Mouse (Mus musculus) frontal cortex, postnatal 14 days (tissue): ENCODE measurements at regions not wholly inside any gene's neighbourhood (a gene's known extent, or its start where the extent isn't known, plus 50 kb on each side); places are given as distances from the start of the nearest gene placed in this dataset.

Source experiments
- DNase-seq, 2 experiments: peaks; one replicate each; pipeline ENCODE4 v3.0.0; 2022; ENCODE audit warnings: low spot score in 2 of 2

DNA sequence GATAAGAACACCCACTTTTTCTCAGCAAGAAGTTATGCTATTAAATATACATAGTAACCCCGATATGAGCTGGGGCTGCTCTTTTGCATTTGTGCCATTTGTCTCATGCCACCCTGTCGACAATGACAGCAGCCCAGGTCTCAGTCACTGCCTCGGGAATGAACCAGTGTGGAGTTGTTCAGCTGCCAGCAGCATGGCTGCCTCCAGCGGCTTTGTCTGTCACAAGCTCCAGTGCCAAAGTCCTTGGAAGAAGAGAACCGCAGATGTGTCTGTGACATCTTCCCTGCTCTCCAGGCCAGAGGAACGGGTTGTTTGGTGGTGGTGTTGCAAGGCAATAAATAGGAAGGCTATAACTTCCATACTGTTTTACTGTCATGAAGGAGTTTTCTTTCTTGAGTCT lies 130.7 kb downstream of the Cep170 start:
- DNase-seq, result no peak

DNA sequence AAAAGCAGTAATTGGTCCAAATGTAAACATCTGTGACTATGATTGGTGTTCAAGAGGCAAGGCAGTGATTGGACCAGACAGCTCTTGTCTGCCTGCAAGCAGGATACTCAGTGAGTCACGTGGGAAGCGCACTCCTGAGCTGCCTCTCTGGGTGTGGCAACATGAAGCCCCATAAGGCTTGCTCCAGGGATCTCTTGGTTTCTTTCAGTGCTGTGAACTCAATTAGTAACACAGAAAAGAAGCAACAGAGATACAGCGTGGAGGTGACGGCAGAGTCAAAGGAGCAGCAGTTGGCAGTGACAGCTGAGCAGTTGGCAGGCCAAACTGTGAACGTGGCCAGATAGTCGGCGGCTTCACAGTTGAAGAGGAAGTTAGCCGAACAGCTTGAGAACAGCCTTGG lies 131.9 kb downstream of the Cep170 start:
- DNase-seq, result no peak

- no peak for DNase-seq
Measured at GRCm38 (mm10) chr1:176675184-176675583, 138.7 kb downstream of the Cep170 start.

- DNase-seq, result no peak
Measured at GRCm38 (mm10) chr1:176671081-176671480, 142.8 kb downstream of the Cep170 start.

- DNase-seq, result no peak
Measured at GRCm38 (mm10) chr1:176667552-176668306, 146.1 kb downstream of the Cep170 start.

GRCm38 (mm10) chr1:176660286-176660685 lies 153.6 kb downstream of the Cep170 start:
- DNase-seq, result no peak

DNA sequence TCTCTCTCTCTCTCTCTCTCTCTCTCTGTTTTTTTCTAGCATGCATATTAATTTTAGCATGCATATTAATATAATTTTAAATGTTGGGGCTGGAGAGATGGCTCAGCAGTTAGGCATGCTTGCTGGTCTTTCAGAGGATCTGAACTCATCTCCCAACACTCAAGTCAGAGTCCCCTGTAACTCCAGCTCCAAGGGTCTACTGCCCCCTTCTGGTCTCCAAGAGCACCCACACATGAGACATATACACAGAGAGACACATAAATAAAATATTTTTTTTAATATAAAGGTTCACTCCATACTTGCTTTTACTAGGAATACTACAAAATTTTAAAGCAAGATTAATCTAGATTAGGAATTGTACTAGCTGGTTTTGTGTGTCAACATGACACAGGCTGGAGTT lies 155.2 kb downstream of the Cep170 start:
- no peak for DNase-seq

GRCm38 (mm10) chr1:176655487-176656333 lies 158.2 kb downstream of the Cep170 start:
- no peak for DNase-seq

GRCm38 (mm10) chr1:176644248-176644647 lies 169.6 kb downstream of the Cep170 start:
- no peak for DNase-seq

DNA sequence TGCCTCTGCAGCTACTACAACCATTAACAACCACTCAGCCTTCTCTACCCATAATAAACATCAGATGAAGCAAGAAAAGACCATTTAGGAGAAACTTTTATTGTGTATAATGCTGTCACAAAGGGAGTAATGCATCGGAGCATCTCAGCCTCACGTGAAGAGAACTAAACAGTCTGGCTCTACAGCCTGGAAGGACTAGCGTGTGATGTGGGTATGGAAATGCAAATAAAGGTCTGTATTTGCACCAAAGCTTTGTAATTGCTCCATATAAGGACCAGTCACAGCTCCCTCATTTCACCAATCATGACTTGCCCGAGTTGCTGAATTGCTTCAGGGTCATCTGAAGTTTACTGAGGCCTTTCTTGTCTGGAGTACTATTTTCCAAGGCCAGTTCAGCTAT lies 190.7 kb downstream of the Cep170 start:
- no peak for DNase-seq

- DNase-seq, result no peak
Measured at GRCm38 (mm10) chr1:176622213-176622612, 191.7 kb downstream of the Cep170 start.

DNA sequence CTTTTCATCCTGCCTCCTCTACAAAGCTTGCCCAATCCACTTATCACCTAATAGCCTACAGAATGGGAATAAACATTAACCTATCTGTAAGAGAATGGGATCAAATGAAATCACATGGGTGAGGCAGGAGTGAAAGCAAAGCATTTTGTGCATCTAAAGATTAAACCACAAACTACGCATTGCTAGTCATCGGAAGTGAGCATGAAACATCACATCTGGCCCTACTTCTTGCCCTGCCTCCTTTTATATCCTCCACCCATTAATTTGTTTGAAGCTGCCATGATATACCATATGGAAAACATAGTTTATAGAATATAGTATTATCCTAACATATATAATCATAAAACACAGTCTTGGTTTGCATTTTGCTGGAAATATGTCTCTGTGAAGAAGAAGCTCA lies 192.6 kb downstream of the Cep170 start:
- no peak for DNase-seq

DNA sequence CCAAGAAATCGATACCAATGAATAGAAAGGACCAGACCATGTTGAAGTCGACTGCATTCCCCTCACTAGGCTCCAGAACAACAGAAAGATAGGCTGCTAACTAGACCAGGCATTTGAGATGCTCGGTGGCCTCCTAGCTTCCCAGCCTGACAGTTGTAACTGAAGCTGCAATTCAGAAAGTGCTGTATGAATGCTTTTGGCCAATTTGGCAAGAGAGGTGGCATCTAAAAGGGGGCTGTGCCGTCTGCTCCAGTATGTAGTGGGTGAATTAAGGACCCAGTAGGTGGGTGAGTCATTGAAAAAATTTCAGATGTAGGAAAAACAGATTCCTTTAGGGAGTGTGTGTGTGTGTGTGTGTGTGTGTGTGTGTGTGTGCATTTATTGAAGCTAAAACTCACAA lies 195.0 kb downstream of the Cep170 start:
- peak; percentile 5 to 41 for DNase-seq

GRCm38 (mm10) chr1:176615673-176616072 lies 198.2 kb downstream of the Cep170 start:
- DNase-seq, result no peak

- no peak for DNase-seq
Measured at GRCm38 (mm10) chr1:176594312-176594711, 219.6 kb downstream of the Cep170 start.

DNA sequence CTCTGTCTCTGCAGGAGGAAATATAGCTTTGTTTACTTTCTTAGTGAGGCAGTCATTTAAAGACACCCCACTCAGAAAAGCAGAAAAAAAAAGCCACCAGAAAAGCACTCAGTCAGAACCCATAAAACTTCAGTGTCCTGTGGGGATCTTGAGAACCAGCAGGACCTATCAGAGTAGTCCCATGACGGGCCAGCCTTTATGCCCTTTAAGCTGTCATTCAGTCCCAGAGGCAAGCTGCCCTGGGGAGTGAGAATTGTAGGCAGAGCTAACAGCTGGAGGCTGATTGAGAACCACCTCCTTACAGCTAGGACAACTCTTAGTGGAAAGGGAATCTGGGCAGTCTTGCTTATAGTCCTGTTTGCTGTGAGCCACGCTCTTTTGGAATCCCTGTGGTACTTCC lies 225.7 kb downstream of the Cep170 start:
- DNase-seq, result no peak

GRCm38 (mm10) chr1:176573703-176574102 lies 240.2 kb downstream of the Cep170 start:
- no peak for DNase-seq

DNA sequence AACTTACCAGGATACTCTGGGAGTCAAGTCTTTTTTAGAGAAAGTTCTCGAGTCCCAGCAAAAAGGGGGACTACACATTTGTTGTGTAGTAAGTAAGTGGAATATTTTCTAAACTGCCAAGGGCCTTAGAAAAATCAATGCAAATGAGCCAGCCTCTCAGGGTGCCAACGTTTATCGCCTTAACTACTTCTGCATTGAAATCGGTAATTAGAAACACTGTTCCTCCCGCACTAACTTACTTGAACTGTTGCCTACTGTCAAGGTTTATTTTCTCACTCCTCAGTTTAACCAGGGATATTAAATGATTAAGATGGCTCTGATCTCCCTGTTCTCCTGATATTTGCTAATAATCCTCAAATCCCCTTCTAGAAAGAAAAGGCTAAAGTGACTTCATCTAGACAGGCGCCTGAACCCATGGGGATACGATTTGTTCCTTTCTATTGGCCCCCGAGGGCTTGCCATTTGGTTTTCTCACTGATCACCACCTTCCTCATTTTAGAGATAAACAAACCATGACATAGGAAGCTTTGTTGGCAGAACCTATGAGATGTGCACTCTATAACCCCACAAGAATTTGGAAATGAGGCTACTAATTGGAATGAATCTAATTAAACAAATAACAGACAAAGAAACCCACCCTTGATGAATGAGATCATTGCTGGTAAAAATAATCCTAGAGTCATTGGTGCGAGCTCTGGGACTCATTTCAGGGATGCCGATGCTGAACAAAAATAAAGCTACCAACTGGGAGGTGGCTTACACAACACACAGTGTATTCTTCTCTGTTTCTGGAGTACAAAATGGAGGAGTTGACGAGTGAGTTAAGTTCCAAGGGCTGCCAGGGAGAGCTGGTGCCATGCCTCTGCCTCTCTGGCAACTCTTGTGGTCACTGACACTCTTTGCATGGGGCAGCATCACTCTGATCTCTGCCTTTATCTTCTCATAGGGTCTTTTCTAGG lies 255.1 kb downstream of the Cep170 start:
- no peak for DNase-seq

GRCm38 (mm10) chr1:176534417-176534816 lies 259.3 kb upstream of the Pld5 start:
- DNase-seq, result no peak

GRCm38 (mm10) chr1:176529037-176529436 lies 253.9 kb upstream of the Pld5 start:
- no peak for DNase-seq

GRCm38 (mm10) chr1:176511467-176511866 lies 236.4 kb upstream of the Pld5 start:
- DNase-seq, result no peak

GRCm38 (mm10) chr1:176505441-176505840 lies 230.3 kb upstream of the Pld5 start:
- no peak for DNase-seq
